Mouse (Mus musculus) effector memory CD4-positive, alpha-beta T cell, adult 7 months (primary cell): ENCODE data around the gene Fam120a. TPM values are rescaled to one million over a fixed set of nuclear protein-coding genes. Genes with fewer than 3 reads are reported as not detected.

Source experiments
- polyA plus RNA-seq: library from polyadenylated mRNA; unstranded; fragments of 100-300 nt; shearing (Covaris generic); gene quantifications from one replicate; pipeline ENCODE4 v1.2.1, GENCODE M21; 2017

Gene Fam120a
- 65.2 TPM for polyA plus RNA-seq

GRCm38 (mm10) chr13:48967956-48968749 lies at the start of gene Fam120a:
Gene Fam120a (minus strand): TSS chr13:48968017.

GRCm38 (mm10) chr13:48870771-48871731 lies 96.8 kb downstream of the Fam120a start, which contains the start of gene Phf2:
Gene Phf2 (minus strand): TSS chr13:48871119.

Other genes with a start within 250 kb of the Fam120a start
- gene Phf2, start 96.9 kb downstream of the Fam120a start, polyA plus RNA-seq: 13.7 TPM
- 0.11 TPM for gene Wnk2, start 180.0 kb upstream of the Fam120a start, polyA plus RNA-seq
- gene Ninj1, start 219.5 kb upstream of the Fam120a start, polyA plus RNA-seq: 99.4 TPM
- gene Card19, start 248.0 kb upstream of the Fam120a start, polyA plus RNA-seq: 94.1 TPM